Mouse (Mus musculus) myocyte (in vitro differentiated cells): Measurements from ENCODE around the gene Zfp58. TPM values are rescaled to one million over a fixed set of nuclear protein-coding genes. Genes with fewer than 3 reads are reported as not detected.

Source experiments
- H3K27me3 ChIP-seq: one replicate; pipeline ENCODE4 v1.6.1; 2011; ENCODE audit not compliant: control insufficient read depth, insufficient read depth, insufficient read length
- H3K36me3 ChIP-seq: one replicate; pipeline ENCODE4 v1.6.1; 2011; ENCODE audit not compliant: control insufficient read depth, insufficient read depth
- H3K4me2 ChIP-seq: one replicate; pipeline ENCODE4 v1.6.1; 2011; ENCODE audit warnings: low read depth, control low read depth
- H3K4me3 ChIP-seq: one replicate; pipeline ENCODE4 v1.5.1; 2011; ENCODE audit warnings: mild to moderate bottlenecking, control low read depth, moderate library complexity
- H3K79me2 ChIP-seq: one replicate; pipeline ENCODE4 v1.6.1; 2011; ENCODE audit not compliant: control insufficient read depth, insufficient read depth
- H3ac ChIP-seq: one replicate; pipeline ENCODE4 v1.6.1; 2011; ENCODE audit not compliant: control insufficient read depth, insufficient read length
- CEBPB ChIP-seq: IDR thresholded peaks from 2 replicates; pipeline ENCODE4 v1.6.1; 2011; ENCODE audit warnings: mild to moderate bottlenecking, moderate library complexity; ENCODE audit not compliant: poor library complexity, insufficient read depth, severe bottlenecking
- E2F4 ChIP-seq: IDR thresholded peaks from one replicate; pipeline ENCODE4 v1.6.1; 2011; ENCODE audit warnings: mild to moderate bottlenecking, control low read depth, moderate library complexity; ENCODE audit not compliant: insufficient read depth
- MAX ChIP-seq: IDR thresholded peaks from one replicate; pipeline ENCODE4 v1.6.1; 2011; ENCODE audit warnings: low read depth, mild to moderate bottlenecking, control low read depth
- MYOD1 ChIP-seq, 3 experiments: IDR thresholded peaks; one replicate each; pipeline ENCODE4 v1.6.1; 2011; ENCODE audit warnings: control low read depth in 2 of 3, low read depth in 2 of 3, mild to moderate bottlenecking in 2 of 3, moderate library complexity in 1 of 3; ENCODE audit not compliant: insufficient read length in 2 of 3, control insufficient read depth in 1 of 3
- MYOG ChIP-seq, 3 experiments: IDR thresholded peaks; one replicate each; pipeline ENCODE4 v1.6.1; 2011; ENCODE audit warnings: control low read depth in 2 of 3, low read depth in 2 of 3, mild to moderate bottlenecking in 2 of 3; ENCODE audit not compliant: insufficient read length in 2 of 3, control insufficient read depth in 1 of 3, insufficient read depth in 1 of 3
- POLR2A ChIP-seq: IDR thresholded peaks from one replicate; pipeline ENCODE4 v1.6.1; 2011; ENCODE audit warnings: low read depth, mild to moderate bottlenecking, control low read depth, moderate library complexity; ENCODE audit not compliant: insufficient read length
- POLR2AphosphoS2 ChIP-seq: IDR thresholded peaks from one replicate; pipeline ENCODE4 v1.6.1; 2011; ENCODE audit warnings: low read depth, control low read depth; ENCODE audit not compliant: insufficient read length
- REST ChIP-seq: IDR thresholded peaks from one replicate; pipeline ENCODE4 v1.6.1; 2011; ENCODE audit warnings: mild to moderate bottlenecking, control low read depth, moderate library complexity; ENCODE audit not compliant: insufficient read depth, insufficient read length
- SRF ChIP-seq: IDR thresholded peaks from one replicate; pipeline ENCODE4 v1.6.1; 2011; ENCODE audit warnings: low read depth; ENCODE audit not compliant: control insufficient read depth, insufficient read length
- TCF12 ChIP-seq: IDR thresholded peaks from one replicate; pipeline ENCODE4 v1.6.1; 2011; ENCODE audit warnings: mild to moderate bottlenecking, control low read depth; ENCODE audit not compliant: poor library complexity, insufficient read depth, severe bottlenecking
- TCF3 ChIP-seq: IDR thresholded peaks from one replicate; pipeline ENCODE4 v1.6.1; 2011; ENCODE audit warnings: low read depth, control low read depth; ENCODE audit not compliant: insufficient read length
- USF1 ChIP-seq: IDR thresholded peaks from one replicate; pipeline ENCODE4 v1.6.1; 2011; ENCODE audit warnings: low read depth, mild to moderate bottlenecking, control low read depth, moderate library complexity
- polyA plus RNA-seq: library from polyadenylated mRNA; unstranded; fragments of >200 nt; fragmentation: generic; extraction: Trizol; gene quantifications from one replicate; pipeline ENCODE4 v1.2.1, GENCODE M21; 2012; ENCODE audit warnings: missing spikeins

Gene Zfp58
- polyA plus RNA-seq = 1.6 TPM

- no peak for TF ChIP-seq USF1
- TF ChIP-seq MYOD1 (IDR thresholded peaks at IDR 0.05; ENCODE audit: control insufficient read depth in 1 of 3, insufficient read length in 2 of 3, low read depth in 2 of 3) = no peak
- TF ChIP-seq SRF = peak; percentile 14
- no peak for TF ChIP-seq TCF3
- peak; percentile 76 for TF ChIP-seq POLR2A
- TF ChIP-seq TCF12 = no peak
- no peak for TF ChIP-seq REST
- TF ChIP-seq CEBPB = no peak
- TF ChIP-seq POLR2AphosphoS2 = peak; percentile 70
- no peak for TF ChIP-seq E2F4
- no peak for TF ChIP-seq MAX
- TF ChIP-seq MYOG (IDR thresholded peaks at IDR 0.05; ENCODE audit: control insufficient read depth in 1 of 3, insufficient read depth in 1 of 3, insufficient read length in 2 of 3, low read depth in 2 of 3) = no peak
- no peaks in the 10 kb centered on the region for H3K27me3 ChIP-seq
- peak within 1 kb of the TSS; percentile 80 for H3K4me2 ChIP-seq
- H3K79me2 ChIP-seq = no peaks in the 10 kb centered on the region
- H3ac ChIP-seq = peak within 1 kb of the TSS; percentile 61
- H3K36me3 ChIP-seq = peaks cover under 1% of the 10 kb centered on the region
- H3K4me3 ChIP-seq = peak within 1 kb of the TSS; percentile 78
These were observed at the start of gene Zfp58 for GRCm38 (mm10) chr13:67500084-67500719. Gene Zfp58 (minus strand): TSS chr13:67500555.

GRCm38 (mm10) chr13:67545941-67546340 is 45.6 kb upstream of the Zfp58 start:
- Histone ChIP-seq H3K4me2 (no peak overlapping the region), H3K36me3 (peaks cover 28% of the 10 kb centered on the region)
- no peak for TF ChIP-seq E2F4

GRCm38 (mm10) chr13:67527049-67527730 is 26.8 kb upstream of the Zfp58 start:
- Histone ChIP-seq H3K79me2 (peaks cover 29% of the 10 kb centered on the region), H3K27me3 (no peaks in the 10 kb centered on the region), H3K4me3 (peak overlapping the region; percentile 47), H3K36me3 (no peaks in the 10 kb centered on the region), H3K4me2 (no peak overlapping the region), H3ac (no peak overlapping the region)
- no peak for TF ChIP-seq POLR2A
- no peak for TF ChIP-seq E2F4
- TF ChIP-seq REST = no peak
- no peak for TF ChIP-seq USF1
- no peak for TF ChIP-seq POLR2AphosphoS2
- TF ChIP-seq MYOG (IDR thresholded peaks at IDR 0.05; ENCODE audit: control insufficient read depth in 1 of 3, insufficient read depth in 1 of 3, insufficient read length in 2 of 3, low read depth in 2 of 3) = no peak
- no peak for TF ChIP-seq TCF12
- TF ChIP-seq CEBPB = no peak
- TF ChIP-seq MAX = no peak
- TF ChIP-seq MYOD1 (IDR thresholded peaks at IDR 0.05; ENCODE audit: control insufficient read depth in 1 of 3, insufficient read length in 2 of 3, low read depth in 2 of 3) = no peak
- TF ChIP-seq SRF = no peak
- no peak for TF ChIP-seq TCF3

More at GRCm38 (mm10) chr13:67545941-67546340, 45.6 kb upstream of the Zfp58 start:
- H3K4me3 ChIP-seq = no peak overlapping the region
- H3ac ChIP-seq = no peak overlapping the region
- H3K79me2 ChIP-seq = peaks cover 26% of the 10 kb centered on the region
- H3K27me3 ChIP-seq = no peaks in the 10 kb centered on the region

GRCm38 (mm10) chr13:67525753-67526410 is 25.5 kb upstream of the Zfp58 start, which contains the start of the genes Gm26965 and Zfp87:
Gene Gm26965 (minus strand): TSS chr13:67526151.
Gene Zfp87 (minus strand): TSS chr13:67526177.
- Histone ChIP-seq H3K4me3 (peak within 1 kb of the TSS; percentile 47), H3K4me2 (peak within 1 kb of the TSS; percentile 72), H3K36me3 (peaks cover 1% of the 10 kb centered on the region), H3K79me2 (peaks cover 29% of the 10 kb centered on the region), H3ac (peak within 1 kb of the TSS; percentile 36), H3K27me3 (no peaks in the 10 kb centered on the region)
- TF ChIP-seq POLR2AphosphoS2 = peak; percentile 79
- TF ChIP-seq MAX = no peak
- TF ChIP-seq MYOG (IDR thresholded peaks at IDR 0.05; ENCODE audit: control insufficient read depth in 1 of 3, insufficient read depth in 1 of 3, insufficient read length in 2 of 3, low read depth in 2 of 3) = peak in 1 of 3 experiments; percentile 5
- peak; percentile 75 for TF ChIP-seq POLR2A

GRCm38 (mm10) chr13:67500908-67501307 is 553 bp upstream of the Zfp58 start:
- no peaks in the 10 kb centered on the region for H3K27me3 ChIP-seq
- no peaks in the 10 kb centered on the region for H3K36me3 ChIP-seq
- H3K4me2 ChIP-seq = peak overlapping the region; percentile 21
- peak overlapping the region; percentile 78 for H3K4me3 ChIP-seq
- H3ac ChIP-seq = peak overlapping the region; percentile 61
- no peaks in the 10 kb centered on the region for H3K79me2 ChIP-seq
- TF ChIP-seq MYOD1 (IDR thresholded peaks at IDR 0.05; ENCODE audit: control insufficient read depth in 1 of 3, insufficient read length in 2 of 3, low read depth in 2 of 3) = no peak
